Mouse (Mus musculus): ENCODE measurements at regions not wholly inside any gene's neighbourhood (a gene's known extent, or its start where the extent isn't known, plus 50 kb on each side); places are given as distances from the start of the nearest gene placed in this dataset.

GRCm38 (mm10) chr3:21128821-21129504 is 762.0 kb upstream of the Agtr1b start:
- TF ChIP-seq CTCF (IDR thresholded peaks at IDR 0.05) (no peak), EP300 (IDR thresholded peaks at IDR 0.05) (no peak)

Measured in lung, postnatal 0 days (tissue).